Mouse (Mus musculus) heart, postnatal 14 days (tissue): ENCODE results near the gene Rps15. TPM values are rescaled to one million over a fixed set of nuclear protein-coding genes. Genes with fewer than 3 reads are reported as not detected.

ENCODE experiments used
- DNase-seq, 2 experiments: peaks; one replicate each; pipeline ENCODE4 v3.0.0; 2021 to 2022
- intact Hi-C: fragments of 180-260 bp; cut with DNase I; formaldehyde crosslinking; loops from one replicate; pipeline ENCODE4 v1.15.1; 2025
- total RNA-seq, 2 experiments: library from RNA; stranded (reverse); gene quantifications; 2 replicates each; pipeline ENCODE4 v1.2.3; 2021

Rps15 gene
- total RNA-seq, 2 experiments from 2014 or later, result 652 to 716 TPM

GRCm38 (mm10) chr10:80259861-80260641 lies 32.2 kb upstream of the Rps15 start:
- intact Hi-C loops, result no loop called here
- peak; percentile 64 to 78 for DNase-seq

- intact Hi-C loops, result no loop called here
- peak; percentile 98 to 99 for DNase-seq
Observed at GRCm38 (mm10) chr10:80260642-80261584, 31.3 kb upstream of the Rps15 start, which contains the start of the genes Gamt and Dazap1. Gamt (minus strand) TSS chr10:80261012. Dazap1 (plus strand) TSS chr10:80261486.

- intact Hi-C loops, result no loop called here
- DNase-seq, result peak; percentile 95 to 98
Observed at GRCm38 (mm10) chr10:80261585-80261968, 30.7 kb upstream of the Rps15 start.

- no peak for DNase-seq
- intact Hi-C loops, result no loop called here
Observed at GRCm38 (mm10) chr10:80262169-80262568, 30.1 kb upstream of the Rps15 start.

GRCm38 (mm10) chr10:80262776-80263365 lies 29.4 kb upstream of the Rps15 start:
- intact Hi-C loops, result no loop called here
- no peak for DNase-seq

GRCm38 (mm10) chr10:80264341-80265148 lies 27.7 kb upstream of the Rps15 start:
- intact Hi-C loops, result no loop called here
- peak; percentile 99 to 100 for DNase-seq

- intact Hi-C loops, result no loop called here
- no peak for DNase-seq
Observed at GRCm38 (mm10) chr10:80265149-80265486, 27.1 kb upstream of the Rps15 start.

- no peak for DNase-seq
- intact Hi-C loops, result no loop called here
Observed at GRCm38 (mm10) chr10:80270099-80270498, 22.2 kb upstream of the Rps15 start.

GRCm38 (mm10) chr10:80270734-80271181 lies 21.5 kb upstream of the Rps15 start:
- no peak for DNase-seq

GRCm38 (mm10) chr10:80271186-80271843 lies 20.9 kb upstream of the Rps15 start:
- intact Hi-C loops, result no loop called here
- no peak for DNase-seq

More at GRCm38 (mm10) chr10:80270734-80271181, 21.5 kb upstream of the Rps15 start:
- intact Hi-C loops, result no loop called here

- no peak for DNase-seq
- intact Hi-C loops, result no loop called here
Observed at GRCm38 (mm10) chr10:80271870-80272585, 20.2 kb upstream of the Rps15 start.

- intact Hi-C loops, result no loop called here
- no peak for DNase-seq
Observed at GRCm38 (mm10) chr10:80273847-80274246, 18.4 kb upstream of the Rps15 start.

GRCm38 (mm10) chr10:80276238-80276637 lies 16.0 kb upstream of the Rps15 start:
- intact Hi-C loops, result no loop called here
- no peak for DNase-seq

- intact Hi-C loops, result no loop called here
- no peak for DNase-seq
Observed at GRCm38 (mm10) chr10:80278390-80278789, 13.9 kb upstream of the Rps15 start.

GRCm38 (mm10) chr10:80279273-80279672 lies 13.0 kb upstream of the Rps15 start:
- no peak for DNase-seq
- intact Hi-C loops, result no loop called here

GRCm38 (mm10) chr10:80281304-80281703 lies 10.9 kb upstream of the Rps15 start:
- peak in 1 of 2 experiments; percentile 55 for DNase-seq
- intact Hi-C loops, result no loop called here

- DNase-seq, result peak; percentile 48 to 52
- intact Hi-C loops, result no loop called here
Observed at GRCm38 (mm10) chr10:80281921-80282371, 10.3 kb upstream of the Rps15 start.
